Mouse (Mus musculus) kidney, embryonic 15.5 days (tissue): ENCODE data around the gene Cited4. TPM values are rescaled to one million over a fixed set of nuclear protein-coding genes. Genes with fewer than 3 reads are reported as not detected.
A peak's percentile ranks its signal among the peaks of the same experiment; 100 is the strongest.

Source experiments
- ATAC-seq: fragments of 200-750 bp; cut with Nextera tagmentation; replicated peaks from 2 replicates; pipeline ENCODE4 v1.8.0; 2017; ENCODE audit warnings: moderate TSS enrichment; ENCODE audit not compliant: low FRiP score
- H3K27ac ChIP-seq: fragments of 300-500 bp; sonication (generic); 2 replicates; pipeline ENCODE4 v1.5.1; 2015; ENCODE audit warnings: mild to moderate bottlenecking, inconsistent platforms
- H3K27me3 ChIP-seq: fragments of 300-500 bp; sonication (generic); 2 replicates; pipeline ENCODE4 v1.6.1; 2015; ENCODE audit warnings: inconsistent platforms
- H3K36me3 ChIP-seq: fragments of 300-500 bp; sonication (generic); 2 replicates; pipeline ENCODE4 v1.6.1; 2015; ENCODE audit warnings: inconsistent platforms
- H3K4me1 ChIP-seq: fragments of 300-500 bp; sonication (generic); 2 replicates; pipeline ENCODE4 v1.6.1; 2015; ENCODE audit warnings: inconsistent platforms
- H3K4me2 ChIP-seq: fragments of 300-500 bp; sonication (generic); 2 replicates; pipeline ENCODE4 v1.6.1; 2015; ENCODE audit warnings: moderate library complexity, mild to moderate bottlenecking, inconsistent platforms
- H3K4me3 ChIP-seq: fragments of 300-500 bp; sonication (generic); replicated peaks from 2 replicates; pipeline ENCODE4 v1.5.1; 2015; ENCODE audit warnings: mild to moderate bottlenecking, inconsistent platforms
- H3K9ac ChIP-seq: fragments of 300-500 bp; sonication (generic); 2 replicates; pipeline ENCODE4 v1.6.1; 2015; ENCODE audit warnings: mild to moderate bottlenecking, inconsistent platforms
- H3K9me3 ChIP-seq: fragments of 300-500 bp; sonication (generic); replicated peaks from 2 replicates; pipeline ENCODE4 v1.6.1; 2016; ENCODE audit warnings: inconsistent platforms
- WGBS: fragments of 180-500 bp; shearing (Covaris S2); methylation state at CpG from one replicate; pipeline ENCODE4 v1.1.7; 2015; ENCODE audit warnings: mixed read lengths; 5-methylcytosine and 5-hydroxymethylcytosine counted together
- polyA plus RNA-seq: library from polyadenylated mRNA; unstranded; fragments of >200 nt; fragmentation: Nextera tagmentation; extraction: Ambion mirVana; gene quantifications from 2 replicates; pipeline ENCODE4 v1.2.1, GENCODE M21; 2015

Cited4 gene
- polyA plus RNA-seq, 1 experiment from 2014 or later: 12.9 TPM

- Histone ChIP-seq H3K27me3 (no peaks in the 10 kb centered on the region), H3K9ac (no peak overlapping the region), H3K36me3 (no peaks in the 10 kb centered on the region), H3K9me3 (no peaks in the 10 kb centered on the region), H3K4me3 (no peak overlapping the region), H3K4me1 (0 out of 2 replicates have a peak, but pooled peaks cover 2% of the 10 kb centered on the region), H3K4me2 (no peak overlapping the region), H3K27ac (no peak overlapping the region)
- no peak for ATAC-seq
- WGBS: 60% methylated on average over 9 of the region's 9 CpGs
Observed at GRCm38 (mm10) chr4:120683278-120683997, 17.1 kb downstream of the Cited4 start.

GRCm38 (mm10) chr4:120687282-120687681 lies 20.9 kb downstream of the Cited4 start:
- H3K4me3 ChIP-seq: no peak overlapping the region
- no peak overlapping the region for H3K27ac ChIP-seq
- no peaks in the 10 kb centered on the region for H3K9me3 ChIP-seq
- no peak overlapping the region for H3K9ac ChIP-seq
- H3K27me3 ChIP-seq: no peaks in the 10 kb centered on the region
- ATAC-seq: no peak
- 0 out of 2 replicates have a peak, but pooled peaks cover 2% of the 10 kb centered on the region for H3K4me1 ChIP-seq
- H3K4me2 ChIP-seq: no peak overlapping the region
- WGBS: 23% methylated on average over 6 of the region's 6 CpGs
- no peaks in the 10 kb centered on the region for H3K36me3 ChIP-seq

GRCm38 (mm10) chr4:120689317-120689716 lies 22.9 kb downstream of the Cited4 start:
- H3K4me1 ChIP-seq: 0 out of 2 replicates have a peak, but pooled peaks cover 2% of the 10 kb centered on the region
- H3K4me2 ChIP-seq: no peak overlapping the region
- WGBS: 75% methylated on average over 6 of the region's 6 CpGs
- no peak for ATAC-seq
- no peak overlapping the region for H3K27ac ChIP-seq
- H3K9me3 ChIP-seq: no peaks in the 10 kb centered on the region
- 0 out of 2 replicates have a peak, but pooled peaks cover 7% of the 10 kb centered on the region for H3K27me3 ChIP-seq
- H3K9ac ChIP-seq: no peak overlapping the region
- H3K4me3 ChIP-seq: no peak overlapping the region
- no peaks in the 10 kb centered on the region for H3K36me3 ChIP-seq

- peaks cover 2% of the 10 kb centered on the region for H3K4me1 ChIP-seq
Observed at GRCm38 (mm10) chr4:120692717-120693116, 26.3 kb downstream of the Cited4 start.

DNA sequence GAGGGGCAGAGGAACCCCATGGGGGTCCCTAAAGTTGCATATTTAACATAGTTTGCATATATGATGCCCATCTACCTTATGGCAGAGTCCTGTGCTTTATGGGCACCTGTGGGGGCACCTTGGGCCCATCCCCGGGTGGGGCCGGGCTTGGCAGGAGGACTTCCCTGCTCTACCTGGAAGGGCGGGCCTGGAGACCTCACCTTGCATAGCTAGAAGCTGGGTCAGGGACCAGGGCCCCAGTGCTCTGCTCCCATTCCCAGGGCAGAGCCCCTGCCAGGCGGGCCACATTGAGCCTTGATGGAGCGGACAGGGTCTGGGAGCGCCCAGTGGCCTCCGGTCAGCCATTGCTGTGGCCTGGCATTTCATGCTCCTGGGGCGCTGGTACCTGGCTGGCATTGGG lies 31.0 kb downstream of the Cited4 start:
- H3K27me3 ChIP-seq: peaks cover 62% of the 10 kb centered on the region
- no peaks in the 10 kb centered on the region for H3K36me3 ChIP-seq
- H3K9ac ChIP-seq: no peak overlapping the region
- no peak for ATAC-seq
- H3K4me1 ChIP-seq: peaks cover 11% of the 10 kb centered on the region
- no peak overlapping the region for H3K27ac ChIP-seq
- H3K9me3 ChIP-seq: no peaks in the 10 kb centered on the region
- WGBS: 96% methylated on average over 8 of the region's 8 CpGs
- no peak overlapping the region for H3K4me3 ChIP-seq
- H3K4me2 ChIP-seq: peak overlapping the region; percentile 52; the same call in 1 of the 2 replicates

More at GRCm38 (mm10) chr4:120692717-120693116, 26.3 kb downstream of the Cited4 start:
- H3K4me3 ChIP-seq: no peak overlapping the region
- WGBS: 43% methylated on average over 10 of the region's 10 CpGs
- peaks cover 30% of the 10 kb centered on the region for H3K27me3 ChIP-seq
- no peak overlapping the region for H3K4me2 ChIP-seq
- H3K9ac ChIP-seq: no peak overlapping the region
- no peak overlapping the region for H3K27ac ChIP-seq
- no peak for ATAC-seq
- H3K9me3 ChIP-seq: no peaks in the 10 kb centered on the region
- H3K36me3 ChIP-seq: no peaks in the 10 kb centered on the region

- Histone ChIP-seq H3K4me2 (peak overlapping the region; percentile 52), H3K9ac (no peak overlapping the region), H3K4me3 (peak overlapping the region; percentile 15), H3K27ac (no peak overlapping the region), H3K9me3 (no peaks in the 10 kb centered on the region), H3K36me3 (no peaks in the 10 kb centered on the region), H3K4me1 (peaks cover 11% of the 10 kb centered on the region), H3K27me3 (peaks cover 62% of the 10 kb centered on the region)
- 19% methylated on average over 35 of the region's 35 CpGs for WGBS
- ATAC-seq: no peak; the same call in 1 of the 2 replicates
Observed at GRCm38 (mm10) chr4:120697799-120698484, 31.6 kb downstream of the Cited4 start.

- H3K27me3 ChIP-seq: peaks cover 47% of the 10 kb centered on the region
- no peak overlapping the region for H3K4me3 ChIP-seq
- no peak overlapping the region for H3K27ac ChIP-seq
- H3K9me3 ChIP-seq: no peaks in the 10 kb centered on the region
- 78% methylated on average over 3 of the region's 3 CpGs for WGBS
- no peak overlapping the region for H3K4me2 ChIP-seq
- H3K36me3 ChIP-seq: no peaks in the 10 kb centered on the region
- H3K9ac ChIP-seq: no peak overlapping the region
- no peak for ATAC-seq
- peaks cover 11% of the 10 kb centered on the region for H3K4me1 ChIP-seq
Observed at GRCm38 (mm10) chr4:120701180-120701579, 34.8 kb downstream of the Cited4 start.

GRCm38 (mm10) chr4:120702056-120702455 lies 35.7 kb downstream of the Cited4 start:
- H3K27ac ChIP-seq: no peak overlapping the region
- WGBS: 83% methylated on average over 8 of the region's 8 CpGs
- peaks cover 11% of the 10 kb centered on the region for H3K4me1 ChIP-seq
- no peak overlapping the region for H3K4me2 ChIP-seq
- no peak for ATAC-seq
- H3K9me3 ChIP-seq: no peaks in the 10 kb centered on the region
- H3K9ac ChIP-seq: no peak overlapping the region
- H3K36me3 ChIP-seq: no peaks in the 10 kb centered on the region
- H3K4me3 ChIP-seq: no peak overlapping the region
- H3K27me3 ChIP-seq: peaks cover 39% of the 10 kb centered on the region

- H3K9ac ChIP-seq: no peak overlapping the region
- H3K4me2 ChIP-seq: no peak overlapping the region
- peaks cover 35% of the 10 kb centered on the region for H3K27me3 ChIP-seq
- H3K9me3 ChIP-seq: no peaks in the 10 kb centered on the region
- H3K36me3 ChIP-seq: no peaks in the 10 kb centered on the region
- H3K4me3 ChIP-seq: no peak overlapping the region
- ATAC-seq: no peak
- no peak overlapping the region for H3K27ac ChIP-seq
- peaks cover 11% of the 10 kb centered on the region for H3K4me1 ChIP-seq
- 93% methylated on average over 2 of the region's 2 CpGs for WGBS
Observed at GRCm38 (mm10) chr4:120702511-120702910, 36.1 kb downstream of the Cited4 start.

- H3K36me3 ChIP-seq: no peaks in the 10 kb centered on the region
- no peak overlapping the region for H3K4me3 ChIP-seq
- no peak overlapping the region for H3K4me2 ChIP-seq
- no peaks in the 10 kb centered on the region for H3K9me3 ChIP-seq
- H3K9ac ChIP-seq: no peak overlapping the region
- no peak overlapping the region for H3K27ac ChIP-seq
- H3K27me3 ChIP-seq: peaks cover 33% of the 10 kb centered on the region
- no peak for ATAC-seq
- WGBS: 62% methylated on average over 10 of the region's 12 CpGs
- H3K4me1 ChIP-seq: peaks cover 24% of the 10 kb centered on the region
Observed at GRCm38 (mm10) chr4:120712236-120712635, 45.9 kb downstream of the Cited4 start.

- Histone ChIP-seq H3K27ac (no peak overlapping the region), H3K4me1 (peaks cover 24% of the 10 kb centered on the region), H3K4me3 (no peak overlapping the region), H3K4me2 (no peak overlapping the region), H3K9ac (no peak overlapping the region), H3K36me3 (no peaks in the 10 kb centered on the region), H3K27me3 (peaks cover 41% of the 10 kb centered on the region), H3K9me3 (no peaks in the 10 kb centered on the region)
- 90% methylated on average over 6 of the region's 6 CpGs for WGBS
- ATAC-seq: no peak
Observed at GRCm38 (mm10) chr4:120713021-120713420, 46.6 kb downstream of the Cited4 start.

GRCm38 (mm10) chr4:120713856-120714497 lies 47.6 kb downstream of the Cited4 start:
- no peaks in the 10 kb centered on the region for H3K9me3 ChIP-seq
- no peak overlapping the region for H3K27ac ChIP-seq
- no peak overlapping the region for H3K9ac ChIP-seq
- 80% methylated on average over 6 of the region's 6 CpGs for WGBS
- no peak overlapping the region for H3K4me2 ChIP-seq
- H3K4me3 ChIP-seq: no peak overlapping the region
- peaks cover 24% of the 10 kb centered on the region for H3K4me1 ChIP-seq
- no peaks in the 10 kb centered on the region for H3K36me3 ChIP-seq
- no peak for ATAC-seq
- peaks cover 46% of the 10 kb centered on the region for H3K27me3 ChIP-seq
